Mouse (Mus musculus) kidney, embryonic 15.5 days (tissue): ENCODE measurements at regions not wholly inside any gene's neighbourhood (a gene's known extent, or its start where the extent isn't known, plus 50 kb on each side); places are given as distances from the start of the nearest gene placed in this dataset.
"Not testable (repeated sequence)": the region's sequence is repeated elsewhere in the genome, so short reads cannot be mapped to it uniquely, and the experiment has no call there.

Experiments used
- ATAC-seq: fragments of 200-750 bp; cut with Nextera tagmentation; replicated peaks from 2 replicates; pipeline ENCODE4 v1.8.0; 2017; ENCODE audit warnings: moderate TSS enrichment; ENCODE audit not compliant: low FRiP score
- H3K27ac ChIP-seq: fragments of 300-500 bp; sonication (generic); 2 replicates; pipeline ENCODE4 v1.5.1; 2015; ENCODE audit warnings: mild to moderate bottlenecking, inconsistent platforms
- H3K27me3 ChIP-seq: fragments of 300-500 bp; sonication (generic); 2 replicates; pipeline ENCODE4 v1.6.1; 2015; ENCODE audit warnings: inconsistent platforms
- H3K36me3 ChIP-seq: fragments of 300-500 bp; sonication (generic); 2 replicates; pipeline ENCODE4 v1.6.1; 2015; ENCODE audit warnings: inconsistent platforms
- H3K4me1 ChIP-seq: fragments of 300-500 bp; sonication (generic); 2 replicates; pipeline ENCODE4 v1.6.1; 2015; ENCODE audit warnings: inconsistent platforms
- H3K4me2 ChIP-seq: fragments of 300-500 bp; sonication (generic); 2 replicates; pipeline ENCODE4 v1.6.1; 2015; ENCODE audit warnings: moderate library complexity, mild to moderate bottlenecking, inconsistent platforms
- H3K4me3 ChIP-seq: fragments of 300-500 bp; sonication (generic); replicated peaks from 2 replicates; pipeline ENCODE4 v1.5.1; 2015; ENCODE audit warnings: mild to moderate bottlenecking, inconsistent platforms
- H3K9ac ChIP-seq: fragments of 300-500 bp; sonication (generic); 2 replicates; pipeline ENCODE4 v1.6.1; 2015; ENCODE audit warnings: mild to moderate bottlenecking, inconsistent platforms
- H3K9me3 ChIP-seq: fragments of 300-500 bp; sonication (generic); replicated peaks from 2 replicates; pipeline ENCODE4 v1.6.1; 2016; ENCODE audit warnings: inconsistent platforms
- whole genome bisulfite sequencing: fragments of 180-500 bp; shearing (Covaris S2); methylation state at CpG from one replicate; pipeline ENCODE4 v1.1.7; 2015; ENCODE audit warnings: mixed read lengths; 5-methylcytosine and 5-hydroxymethylcytosine counted together

DNA sequence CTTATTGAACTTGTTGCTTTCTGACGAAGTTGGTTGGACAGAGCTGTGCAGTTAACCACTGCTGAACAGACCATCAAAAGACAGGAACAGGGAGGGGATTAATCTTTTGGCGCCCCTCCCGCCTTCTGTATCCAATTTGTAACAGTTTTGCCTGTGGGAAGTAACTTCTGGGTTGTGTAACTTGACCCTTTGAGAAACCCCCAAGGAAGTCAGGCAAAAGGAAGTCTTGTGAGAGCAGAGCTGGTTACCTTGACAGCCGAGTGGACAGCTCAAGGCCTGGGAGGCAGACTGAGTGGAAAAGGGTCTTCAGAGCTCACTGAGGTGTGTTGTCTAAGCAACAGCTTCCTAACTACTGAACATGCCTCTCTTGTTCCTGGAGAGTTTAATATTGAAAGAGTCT, 75.8 kb upstream of the Hao2 start:
- Histone ChIP-seq H3K9me3 (no peaks in the 10 kb centered on the region), H3K4me1 (no peaks in the 10 kb centered on the region), H3K4me2 (no peak overlapping the region), H3K4me3 (no peak overlapping the region), H3K9ac (no peak overlapping the region), H3K36me3 (no peaks in the 10 kb centered on the region), H3K27me3 (no peaks in the 10 kb centered on the region), H3K27ac (no peak overlapping the region)
- ATAC-seq, result no peak
- 16% methylated on average over 4 of the region's 4 CpGs for WGBS

- 3% methylated on average over 3 of the region's 3 CpGs for WGBS
- peak; percentile 64; the same call in 1 of the 2 replicates for ATAC-seq
- Histone ChIP-seq H3K36me3 (no peaks in the 10 kb centered on the region), H3K27me3 (no peaks in the 10 kb centered on the region), H3K4me2 (no peak overlapping the region), H3K9ac (no peak overlapping the region), H3K9me3 (no peaks in the 10 kb centered on the region), H3K4me3 (no peak overlapping the region), H3K27ac (no peak overlapping the region), H3K4me1 (no peaks in the 10 kb centered on the region)
Measured at GRCm38 (mm10) chr3:98975777-98976176, 82.7 kb upstream of the Hao2 start.

- 93% methylated on average over 1 of the region's 1 CpGs for WGBS
- no peaks in the 10 kb centered on the region for H3K36me3 ChIP-seq
- ATAC-seq, result no peak
Measured at GRCm38 (mm10) chr3:98982787-98983186, 89.7 kb upstream of the Hao2 start.

DNA sequence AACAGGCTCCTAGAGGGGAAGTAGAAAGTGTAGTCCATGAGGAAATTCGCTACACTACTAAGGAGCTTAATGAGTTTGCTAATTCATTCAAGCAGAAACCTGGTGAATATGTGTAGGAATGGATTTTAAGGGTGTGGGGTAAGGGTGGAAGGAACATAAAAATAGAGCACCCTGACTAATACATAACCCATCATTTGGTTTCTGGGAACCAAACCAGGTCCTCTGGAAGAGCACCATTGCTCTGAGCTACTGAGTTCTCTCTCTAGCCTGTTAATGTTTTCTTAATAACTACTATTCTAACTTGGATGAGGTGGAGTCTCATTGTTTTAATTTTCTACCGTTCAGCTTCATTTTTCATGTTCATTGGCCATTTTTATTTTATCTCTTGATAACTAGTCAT, 94.2 kb upstream of the Hao2 start:
- H3K4me2 ChIP-seq, H3K27ac ChIP-seq, ATAC-seq, H3K9me3 ChIP-seq, H3K36me3 ChIP-seq, H3K4me3 ChIP-seq, H3K9ac ChIP-seq, H3K27me3 ChIP-seq: not testable (repeated sequence)
- H3K4me1 ChIP-seq, result 0 out of 2 replicates have a peak, but pooled peaks cover 10% of the 10 kb centered on the region
- 72% methylated on average over 2 of the region's 2 CpGs for WGBS

More at GRCm38 (mm10) chr3:98982787-98983186, 89.7 kb upstream of the Hao2 start:
- Histone ChIP-seq H3K4me3 (no peak overlapping the region), H3K27ac (no peak overlapping the region), H3K4me1 (no peaks in the 10 kb centered on the region), H3K9me3 (no peaks in the 10 kb centered on the region), H3K9ac (no peak overlapping the region), H3K4me2 (no peak overlapping the region), H3K27me3 (no peaks in the 10 kb centered on the region)

GRCm38 (mm10) chr3:98990801-98991200, 97.8 kb upstream of the Hao2 start:
- Histone ChIP-seq H3K36me3 (no peaks in the 10 kb centered on the region), H3K9me3 (no peaks in the 10 kb centered on the region), H3K9ac (no peak overlapping the region), H3K4me1 (0 out of 2 replicates have a peak, but pooled peaks cover 10% of the 10 kb centered on the region), H3K4me2 (peak overlapping the region; percentile 26; the same call in 1 of the 2 replicates), H3K4me3 (no peak overlapping the region), H3K27ac (no peak overlapping the region), H3K27me3 (no peaks in the 10 kb centered on the region)
- peak; percentile 79 for ATAC-seq
- 15% methylated on average over 10 of the region's 10 CpGs for WGBS

DNA sequence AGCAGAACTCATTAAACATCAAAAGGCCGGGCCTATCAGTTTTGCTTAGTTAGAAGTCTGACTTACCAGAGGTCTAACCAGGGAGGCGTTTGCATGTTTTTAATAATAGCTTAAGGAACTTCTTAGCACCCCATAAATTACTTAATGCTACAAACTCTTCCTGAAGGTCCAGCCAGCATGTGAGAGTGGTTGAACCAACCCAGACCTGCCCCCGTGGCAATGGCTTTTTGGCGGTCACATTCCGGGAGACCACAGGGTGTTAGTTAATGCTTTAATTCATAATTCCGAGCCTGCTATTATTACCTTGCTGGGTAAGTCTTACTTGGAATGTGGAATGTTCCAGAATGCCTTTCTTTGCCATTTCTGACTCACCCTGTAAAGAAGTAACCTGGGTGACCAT, 98.2 kb upstream of the Hao2 start:
- Histone ChIP-seq H3K4me3 (no peak overlapping the region), H3K4me1 (0 out of 2 replicates have a peak, but pooled peaks cover 10% of the 10 kb centered on the region), H3K9ac (no peak overlapping the region), H3K9me3 (no peaks in the 10 kb centered on the region), H3K36me3 (no peaks in the 10 kb centered on the region), H3K27me3 (no peaks in the 10 kb centered on the region), H3K4me2 (no peak overlapping the region), H3K27ac (no peak overlapping the region)
- whole genome bisulfite sequencing, result 57% methylated on average over 6 of the region's 6 CpGs
- ATAC-seq, result no peak

DNA sequence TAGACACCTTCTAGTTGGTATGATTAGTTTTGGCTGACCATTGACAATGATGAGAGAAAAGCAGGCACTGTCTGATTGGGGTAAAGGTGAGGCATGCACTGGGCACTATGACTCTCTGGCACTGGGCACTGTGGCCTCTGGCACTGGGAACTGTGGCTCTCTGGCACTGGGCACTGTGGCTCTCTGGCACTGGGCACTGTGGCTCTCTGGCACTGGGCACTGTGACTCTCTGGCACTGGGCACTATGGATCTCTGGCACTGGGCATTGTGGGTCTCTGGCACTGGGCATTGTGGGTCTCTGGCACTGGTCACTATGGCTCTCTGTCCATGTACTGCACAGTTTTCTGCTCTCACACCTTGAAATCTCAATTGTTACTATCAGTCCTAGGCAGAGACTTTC, 101.0 kb upstream of the Hao2 start:
- no peak overlapping the region for H3K4me3 ChIP-seq
- H3K4me1 ChIP-seq, result 0 out of 2 replicates have a peak, but pooled peaks cover 10% of the 10 kb centered on the region

DNA sequence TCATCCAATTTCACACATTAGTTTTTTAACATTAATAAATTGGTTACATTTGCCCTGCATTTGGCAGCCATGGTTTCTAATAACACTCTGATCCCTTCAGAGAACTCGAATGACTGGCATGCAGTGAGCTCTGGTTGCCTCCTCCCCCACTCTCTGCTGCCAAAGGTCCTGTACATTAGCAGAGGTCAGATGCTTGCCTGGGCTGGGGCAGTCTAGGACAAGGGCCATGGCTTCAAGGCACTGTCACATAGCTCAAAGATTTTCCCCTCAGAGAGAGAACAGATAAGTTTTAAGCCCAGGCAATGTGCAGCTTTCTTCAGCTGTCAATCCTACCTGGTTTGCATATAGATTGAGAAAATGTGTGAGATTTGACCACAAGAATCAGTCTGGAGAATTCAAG, 110.2 kb upstream of the Wars2 start:
- Histone ChIP-seq H3K4me1 (no peaks in the 10 kb centered on the region), H3K9me3 (no peaks in the 10 kb centered on the region), H3K4me2 (no peak overlapping the region), H3K4me3 (no peak overlapping the region), H3K36me3 (no peaks in the 10 kb centered on the region), H3K27me3 (no peaks in the 10 kb centered on the region), H3K27ac (no peak overlapping the region), H3K9ac (no peak overlapping the region)
- ATAC-seq, result no peak
- WGBS, result 19% methylated on average over 1 of the region's 1 CpGs

More for the DNA sequence above, 101.0 kb upstream of the Hao2 start:
- H3K27ac ChIP-seq, result no peak overlapping the region
- H3K9ac ChIP-seq, result no peak overlapping the region
- no peak overlapping the region for H3K4me2 ChIP-seq
- no peaks in the 10 kb centered on the region for H3K9me3 ChIP-seq
- no peaks in the 10 kb centered on the region for H3K27me3 ChIP-seq
- no peak for ATAC-seq
- no peaks in the 10 kb centered on the region for H3K36me3 ChIP-seq

GRCm38 (mm10) chr3:99046190-99046589, 94.7 kb upstream of the Wars2 start:
- 77% methylated on average over 6 of the region's 6 CpGs for WGBS
- no peak for ATAC-seq
- H3K36me3 ChIP-seq, result no peaks in the 10 kb centered on the region
- H3K27ac ChIP-seq, result no peak overlapping the region
- H3K9me3 ChIP-seq, result no peaks in the 10 kb centered on the region
- H3K9ac ChIP-seq, result no peak overlapping the region
- no peak overlapping the region for H3K4me3 ChIP-seq
- no peaks in the 10 kb centered on the region for H3K4me1 ChIP-seq
- no peak overlapping the region for H3K4me2 ChIP-seq
- H3K27me3 ChIP-seq, result no peaks in the 10 kb centered on the region

DNA sequence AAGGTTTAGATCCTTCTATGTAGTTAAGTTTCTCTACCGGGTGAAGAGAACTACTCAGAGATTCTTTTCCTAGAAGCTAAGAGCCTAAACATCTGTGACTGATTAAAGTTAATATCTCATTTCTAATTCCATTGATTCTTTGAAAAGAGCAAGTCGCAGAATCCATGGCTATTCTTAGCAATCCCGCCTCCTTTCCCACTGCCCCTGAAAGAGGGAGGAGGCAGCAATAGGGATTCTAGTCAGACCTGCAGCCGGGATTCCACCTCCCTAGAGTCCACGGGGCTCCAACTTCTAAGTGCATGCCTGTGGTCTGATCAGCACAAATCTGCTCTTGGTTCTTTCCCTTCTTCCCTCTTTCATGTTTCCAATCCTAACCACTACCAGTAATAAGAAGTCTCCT, 93.7 kb upstream of the Wars2 start:
- no peak for ATAC-seq
- no peak overlapping the region for H3K27ac ChIP-seq
- H3K4me1 ChIP-seq, result no peaks in the 10 kb centered on the region
- no peaks in the 10 kb centered on the region for H3K9me3 ChIP-seq
- H3K4me3 ChIP-seq, result no peak overlapping the region
- H3K9ac ChIP-seq, result no peak overlapping the region
- H3K4me2 ChIP-seq, result no peak overlapping the region
- no peaks in the 10 kb centered on the region for H3K36me3 ChIP-seq
- WGBS, result 75% methylated on average over 5 of the region's 5 CpGs
- H3K27me3 ChIP-seq, result no peaks in the 10 kb centered on the region

DNA sequence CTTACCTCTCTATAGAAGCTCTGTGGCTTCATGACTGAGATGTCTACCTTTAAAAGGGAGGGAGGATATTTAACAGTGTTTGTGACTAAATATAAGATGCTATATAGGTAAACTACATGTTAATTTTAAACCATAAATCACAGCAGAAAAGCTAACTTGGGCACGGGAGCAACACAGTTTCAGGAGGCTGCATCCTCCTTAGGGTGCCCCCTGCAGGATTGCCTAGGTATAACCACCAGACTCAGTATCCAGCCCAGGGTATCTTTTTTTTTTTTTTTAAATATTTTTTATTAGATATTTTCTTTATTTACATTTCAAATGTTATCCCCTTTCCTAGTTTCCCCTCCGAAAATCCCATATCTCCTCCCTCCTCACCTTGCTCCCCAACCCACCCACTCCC, 91.6 kb upstream of the Wars2 start:
- Histone ChIP-seq H3K4me2 (no peak overlapping the region), H3K4me3 (no peak overlapping the region), H3K36me3 (no peaks in the 10 kb centered on the region), H3K27ac (no peak overlapping the region), H3K9ac (no peak overlapping the region), H3K4me1 (no peaks in the 10 kb centered on the region), H3K27me3 (no peaks in the 10 kb centered on the region), H3K9me3 (no peaks in the 10 kb centered on the region)
- no peak for ATAC-seq
- WGBS, result 52% methylated on average over 2 of the region's 2 CpGs

- no peaks in the 10 kb centered on the region for H3K4me1 ChIP-seq
- no peak overlapping the region for H3K27ac ChIP-seq
- H3K9ac ChIP-seq, result no peak overlapping the region
- WGBS, result 76% methylated on average over 4 of the region's 4 CpGs
- no peaks in the 10 kb centered on the region for H3K36me3 ChIP-seq
- H3K27me3 ChIP-seq, result no peaks in the 10 kb centered on the region
- no peak overlapping the region for H3K4me3 ChIP-seq
- H3K9me3 ChIP-seq, result no peaks in the 10 kb centered on the region
- ATAC-seq, result no peak
- H3K4me2 ChIP-seq, result no peak overlapping the region
Measured at GRCm38 (mm10) chr3:99052176-99052575, 88.7 kb upstream of the Wars2 start.

DNA sequence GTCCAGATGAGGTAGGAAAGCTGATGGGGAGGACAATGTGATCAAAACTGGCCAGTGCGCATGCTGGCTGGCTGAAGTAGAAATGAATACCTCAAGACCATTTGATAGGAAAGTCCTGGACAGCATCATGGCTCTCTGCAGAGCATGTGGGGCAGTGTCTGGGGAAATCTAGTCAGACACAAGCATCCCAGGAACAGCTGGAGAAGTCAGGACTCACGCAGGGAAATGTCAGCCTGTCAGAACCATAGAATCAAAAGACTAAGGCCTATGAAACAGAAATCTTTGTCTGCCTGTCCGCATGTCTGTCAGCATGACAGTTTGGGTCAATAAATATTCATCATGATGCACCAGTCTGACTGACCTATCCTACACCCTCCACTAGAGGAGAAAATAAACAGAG, 73.7 kb upstream of the Wars2 start:
- H3K4me2 ChIP-seq, result no peak overlapping the region
- no peak for ATAC-seq
- no peak overlapping the region for H3K9ac ChIP-seq
- no peaks in the 10 kb centered on the region for H3K4me1 ChIP-seq
- H3K27me3 ChIP-seq, result no peaks in the 10 kb centered on the region
- no peaks in the 10 kb centered on the region for H3K9me3 ChIP-seq
- no peak overlapping the region for H3K4me3 ChIP-seq
- H3K27ac ChIP-seq, result no peak overlapping the region
- no peaks in the 10 kb centered on the region for H3K36me3 ChIP-seq
- WGBS, result 86% methylated on average over 3 of the region's 3 CpGs
